Mouse (Mus musculus) stomach, postnatal 0 days (tissue): ENCODE measurements at regions not wholly inside any gene's neighbourhood (a gene's known extent, or its start where the extent isn't known, plus 50 kb on each side); places are given as distances from the start of the nearest gene placed in this dataset.

Experiments used
- CTCF ChIP-seq: IDR thresholded peaks from 2 replicates; pipeline ENCODE4 v1.5.1; 2016; ENCODE audit warnings: antibody characterized with exemption, low read depth, mild to moderate bottlenecking, moderate library complexity
- EP300 ChIP-seq: optimal IDR thresholded peaks from 2 replicates; pipeline ENCODE3; 2016; ENCODE audit warnings: antibody characterized with exemption

DNA sequence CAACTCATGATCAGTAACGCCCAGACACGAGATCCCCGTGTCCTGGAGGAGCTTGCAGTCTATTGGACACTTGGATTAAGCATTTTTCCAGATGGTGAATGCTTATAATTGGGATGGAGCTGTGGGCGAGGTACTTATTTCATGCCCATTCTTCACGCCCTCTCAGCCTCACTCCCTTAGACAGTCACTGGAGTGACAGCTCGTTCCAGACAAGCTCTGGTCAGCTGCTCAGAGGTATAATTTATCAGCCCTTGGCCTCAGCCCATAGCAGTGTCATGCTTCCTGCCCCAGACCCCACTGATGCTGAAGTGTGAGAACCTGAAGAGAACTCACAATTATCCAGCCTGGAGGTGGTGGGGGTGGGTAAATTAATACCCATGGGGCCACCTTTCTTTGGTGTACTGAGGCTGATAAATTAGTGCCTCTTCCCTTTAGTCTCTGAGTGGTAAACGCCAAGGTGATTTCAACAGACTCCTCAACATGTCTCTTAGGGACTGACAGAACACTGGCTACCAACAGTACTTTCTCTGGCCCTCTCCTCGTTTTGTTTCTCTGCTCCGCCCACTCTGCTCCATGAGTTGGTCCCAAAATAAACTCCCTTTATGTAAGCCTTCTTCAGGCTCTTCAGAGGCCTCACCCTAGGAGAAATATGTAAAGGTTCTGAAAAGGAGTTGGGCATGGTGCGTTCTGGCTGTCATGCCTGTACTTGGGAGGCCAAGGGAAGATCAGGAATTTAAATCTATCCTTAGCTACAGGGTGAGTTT is 97.6 kb upstream of the Frmd6 start:
- TF ChIP-seq EP300 (no peak), CTCF (no peak)
